Comparison of ENCODE assay signal across 8 mouse cellular contexts in genomic region chr13:84221820-84222681, GRCm38 (mm10). TPM values are rescaled to one million over a fixed set of nuclear protein-coding genes. Genes with fewer than 3 reads are reported as not detected.
DNase-seq lines count a peak whose midpoint lies in the region; ATAC-seq and TF ChIP-seq lines count a peak whose summit lies in the region.

TSS of gene Tmem161b (plus strand) at chr13:84222296.

- peak within 1 kb of the TSS; percentile 69; the same call in 1 of the 2 replicates for H3K27ac ChIP-seq in cortical plate, adult 2 months (ENCODE audit: insufficient read depth, low read length)

- H3K27me3 ChIP-seq in megakaryocyte, embryonic 14.5 days (replicated peaks), result no peaks in the 10 kb centered on the region

- TF ChIP-seq CTCF in cortical plate, adult 2 months (IDR thresholded peaks at IDR 0.05; ENCODE audit: extremely low read depth, insufficient read depth, low read length), result no peak

- peak within 1 kb of the TSS; percentile 93 for H3K4me3 ChIP-seq in cortical plate, adult 2 months (ENCODE audit: insufficient read depth, low read length)
- H3K4me3 ChIP-seq in megakaryocyte, embryonic 14.5 days (replicated peaks), result peak within 1 kb of the TSS; percentile 97

- H3K36me3 ChIP-seq in megakaryocyte, embryonic 14.5 days (replicated peaks; ENCODE audit: low read length), result no peaks in the 10 kb centered on the region

- ATAC-seq in activated CD4-positive, CD25-positive, alpha-beta regulatory T cell, adult 4 months, result peak; percentile 94

- peaks cover 5% of the 10 kb centered on the region; the same call in 1 of the 2 replicates for H3K4me1 ChIP-seq in cortical plate, adult 2 months (ENCODE audit: control insufficient read depth, insufficient read depth, low read length)
- H3K4me1 ChIP-seq in megakaryocyte, embryonic 14.5 days, result peaks cover 17% of the 10 kb centered on the region; the same call in 1 of the 2 replicates

- no peaks in the 10 kb centered on the region for H3K9me3 ChIP-seq in megakaryocyte, embryonic 14.5 days

- DNase-seq in gastrocnemius, adult 8-10 months (ENCODE audit: low spot score in 2 of 2), result peak; percentile 68 to 82
- peak; percentile 57 for DNase-seq in hindlimb bud, embryonic 11.5 days (ENCODE audit: extremely low spot score, low read depth, low spot score)
- peak; percentile 70 to 90 for DNase-seq in left cerebral cortex, adult 8-10 months (ENCODE audit: low spot score in 2 of 2)
- peak; percentile 94 for DNase-seq in right cerebral cortex, postnatal 10 days (ENCODE audit: low spot score in 2 of 2)
- peak; percentile 76 for DNase-seq in urinary bladder, postnatal 25 days (ENCODE audit: low spot score)

- peak; percentile 51; the same call in 1 of the 2 replicates for TF ChIP-seq POLR2A in cortical plate, adult 2 months (IDR thresholded peaks at IDR 0.05; ENCODE audit: extremely low read depth, insufficient read depth, low read length)

RNA-seq across cellular contexts. Expression of gene Tmem161b, which starts in this region (rescaled TPM):
- polyA plus RNA-seq in activated CD4-positive, CD25-positive, alpha-beta regulatory T cell, adult 4 months (2017; shearing (Covaris generic)), result 10 to 100 TPM; 24.0 to 29.5 TPM
- 19.9 and 20.5 TPM in 2 replicates for polyA plus RNA-seq in cortical plate, adult 2 months (2012; rRNA removed)
- 10 to 100 TPM in 3 of 4 experiments, 1 to 10 TPM in 1; 9.2 to 13.6 (median 11.9) TPM for total RNA-seq in gastrocnemius, adult 8-10 months (2022)
- 10 to 100 TPM; 29.7 to 39.6 (median 32.7) TPM for total RNA-seq in left cerebral cortex, adult 8-10 months (2022)
- polyA plus RNA-seq in megakaryocyte, embryonic 14.5 days (2012; ENCODE audit: insufficient read depth, low replicate concordance), result 0.45 TPM in 1 of 2 replicates, not detected in the other

Comparison
In these comparisons a context has a peak if more than half of its experiments do, and no peak if none do; other contexts are left out.
1. Peak in every context shown above with its lines: DNase-seq, ATAC-seq, H3K4me3 ChIP-seq and H3K27ac ChIP-seq.
2. RNA of gene Tmem161b (polyA plus RNA-seq): 24.0 to 29.5 TPM in activated CD4-positive, CD25-positive, alpha-beta regulatory T cell, adult 4 months and 19.9 to 20.5 TPM in cortical plate, adult 2 months; 0.45 TPM in megakaryocyte, embryonic 14.5 days; every median in the first group is over 10 times any median in the second.